Mouse (Mus musculus) frontal cortex, postnatal 10 days (tissue): ENCODE data around the gene 6430628N08Rik.

Experiments used
- DNase-seq, 2 experiments: peaks; one replicate each; pipeline ENCODE4 v3.0.0; 2022; ENCODE audit warnings: low spot score in 2 of 2, mixed read lengths in 1 of 2

The 6430628N08Rik gene

DNA sequence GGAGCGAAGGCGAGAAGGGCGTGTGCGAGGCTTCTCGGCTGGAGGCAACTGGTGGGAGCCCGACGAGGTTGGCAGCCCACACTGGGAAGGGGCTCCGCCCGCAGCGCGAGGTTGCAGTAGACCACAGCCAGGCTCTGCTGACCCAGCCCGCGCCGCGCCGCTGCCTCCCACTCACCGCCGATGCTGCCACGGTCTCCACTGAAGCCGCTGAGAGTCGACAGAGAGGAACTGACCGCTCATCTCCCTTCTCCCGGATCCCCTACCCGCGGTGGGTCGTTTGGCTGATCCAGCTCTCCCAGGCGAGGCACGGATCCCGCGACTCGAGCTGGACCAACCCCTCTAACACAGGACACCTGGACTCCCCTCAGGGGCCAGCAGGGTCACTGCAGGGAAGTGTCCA lies at the start of gene 6430628N08Rik:
TSS of gene 6430628N08Rik (plus strand) at position 113 of the 400 bp plus-strand sequence.
- DNase-seq = no peak

DNA sequence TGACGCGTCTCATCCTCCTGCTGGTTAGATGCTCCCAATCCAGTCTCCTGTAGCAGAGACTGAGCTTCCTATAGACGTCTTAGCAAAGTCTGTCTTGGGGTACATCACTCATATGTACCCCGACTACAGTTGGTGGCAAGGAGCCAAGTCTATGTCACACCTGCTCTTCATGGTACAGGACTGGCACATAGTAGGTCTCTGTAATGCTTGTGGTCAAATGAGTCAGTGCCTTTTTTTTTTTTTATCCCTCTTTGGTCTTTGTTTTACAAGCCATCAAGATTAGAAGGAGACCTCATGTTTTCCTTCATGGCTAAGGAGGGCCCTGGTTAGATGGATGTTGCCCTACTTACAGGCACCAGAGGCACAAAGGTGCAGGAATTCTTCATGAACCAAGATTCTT lies 49.6 kb upstream of the 6430628N08Rik start:
- no peak for DNase-seq

DNA sequence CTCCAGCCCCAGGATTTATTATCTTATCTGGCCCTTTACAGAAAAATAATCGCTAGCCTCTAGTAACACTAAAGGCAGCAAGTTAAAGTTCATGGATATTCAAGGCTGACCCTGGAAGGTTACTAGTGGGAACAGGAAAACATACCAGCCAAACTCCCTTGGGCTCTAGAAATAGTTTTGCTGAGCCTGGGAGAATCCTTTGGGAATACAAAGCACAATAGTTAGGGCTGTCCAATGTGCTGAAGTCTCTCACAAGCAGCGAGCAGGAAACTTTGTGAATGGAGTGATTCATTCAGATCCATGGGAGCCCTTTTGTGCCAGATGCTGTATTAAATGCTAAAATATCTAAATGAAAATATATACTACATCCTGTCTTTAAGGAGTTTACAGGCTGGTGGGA lies 43.8 kb upstream of the 6430628N08Rik start:
- no peak for DNase-seq

DNA sequence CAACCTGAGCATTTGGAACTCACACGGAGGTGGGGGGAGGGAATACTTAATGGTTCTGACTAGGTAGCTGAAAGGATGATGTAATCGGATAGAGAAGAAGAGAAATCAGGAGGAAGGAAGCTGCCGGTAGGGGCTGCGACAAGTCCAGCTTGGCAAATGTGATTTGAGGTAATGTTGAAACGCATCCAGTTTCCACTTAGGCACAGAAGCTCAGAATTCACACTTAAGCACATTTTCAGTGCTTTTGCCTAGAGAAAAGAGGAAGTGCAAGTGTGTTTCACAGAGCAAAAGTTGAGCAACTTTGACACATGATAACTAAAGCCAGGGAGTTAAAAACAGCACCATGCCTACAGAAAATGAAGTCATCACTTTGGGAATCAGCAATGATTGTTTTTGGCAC lies 43.1 kb upstream of the 6430628N08Rik start:
- DNase-seq = peak in 1 of 2 experiments; percentile 43

DNA sequence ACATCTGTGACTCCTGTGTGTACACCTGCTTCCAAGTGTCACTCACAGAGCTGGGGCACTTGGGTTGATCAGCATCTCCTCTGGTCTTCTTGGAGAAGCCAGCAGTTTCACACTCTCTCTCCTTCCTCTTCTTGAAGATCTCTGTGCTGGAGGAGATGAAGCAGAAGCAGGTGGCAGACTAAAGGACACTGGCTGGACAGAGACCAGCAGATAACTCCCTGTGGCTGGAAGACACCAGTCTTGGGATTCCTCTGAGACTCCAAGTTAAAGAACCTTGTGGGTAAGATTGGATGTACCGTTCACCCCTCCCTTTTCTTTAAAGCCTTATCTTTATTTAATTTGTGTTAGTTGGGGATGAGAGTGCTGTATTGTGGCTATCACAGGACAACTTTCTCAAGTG lies 42.4 kb upstream of the 6430628N08Rik start:
- no peak for DNase-seq

DNA sequence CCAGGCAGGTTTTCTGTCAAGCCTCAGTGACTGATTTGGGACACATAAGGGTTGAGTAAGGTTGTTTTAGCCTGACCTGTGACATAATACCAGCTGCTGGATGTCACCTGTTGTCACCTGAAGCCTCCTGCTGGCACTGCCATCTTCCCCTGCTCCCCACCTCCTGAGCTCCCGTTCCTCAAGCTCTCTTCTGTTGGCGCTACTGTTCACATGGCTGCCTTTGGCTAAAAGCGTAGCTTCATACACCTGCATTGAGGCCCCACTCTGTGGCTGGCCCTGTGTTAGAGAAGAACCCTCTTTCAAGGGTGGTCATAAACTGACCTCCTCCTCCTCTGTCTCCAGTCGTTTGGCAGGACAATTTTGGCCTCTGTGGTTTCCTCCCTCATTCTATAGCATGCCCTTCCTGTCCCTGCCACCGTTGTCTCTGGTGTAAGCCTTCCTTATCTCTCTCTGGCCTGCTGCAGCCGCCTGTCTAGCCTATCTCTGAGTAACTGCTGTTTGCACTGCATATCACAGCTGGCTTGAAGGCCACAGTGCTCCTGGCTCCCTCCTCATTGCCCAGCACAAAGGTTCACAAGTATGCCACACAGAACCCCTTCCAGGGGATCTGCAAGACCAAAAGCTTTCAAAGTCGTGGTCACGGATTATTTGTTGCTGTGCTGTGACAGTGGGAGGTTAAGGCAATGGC lies 41.3 kb upstream of the 6430628N08Rik start:
- no peak for DNase-seq

DNA sequence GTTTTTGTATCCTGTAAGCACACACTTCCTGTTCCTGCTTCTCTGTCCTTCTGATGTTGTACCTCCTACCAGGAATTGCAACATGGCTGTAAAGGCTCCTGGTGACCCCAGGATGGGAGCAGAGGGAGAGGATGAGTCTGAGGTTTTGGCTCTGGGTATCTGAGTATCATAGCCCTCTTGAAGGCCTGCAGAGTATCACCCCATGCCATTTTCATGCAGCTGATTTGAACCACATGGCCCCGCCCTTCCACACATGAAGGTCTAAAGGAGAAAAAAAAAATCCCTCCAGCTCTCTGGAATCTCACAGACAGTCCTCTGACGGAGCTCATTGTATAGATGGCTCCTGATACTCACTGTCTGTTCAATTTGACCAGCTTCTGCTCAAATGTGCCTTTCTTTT lies 40.4 kb upstream of the 6430628N08Rik start:
- DNase-seq = no peak

DNA sequence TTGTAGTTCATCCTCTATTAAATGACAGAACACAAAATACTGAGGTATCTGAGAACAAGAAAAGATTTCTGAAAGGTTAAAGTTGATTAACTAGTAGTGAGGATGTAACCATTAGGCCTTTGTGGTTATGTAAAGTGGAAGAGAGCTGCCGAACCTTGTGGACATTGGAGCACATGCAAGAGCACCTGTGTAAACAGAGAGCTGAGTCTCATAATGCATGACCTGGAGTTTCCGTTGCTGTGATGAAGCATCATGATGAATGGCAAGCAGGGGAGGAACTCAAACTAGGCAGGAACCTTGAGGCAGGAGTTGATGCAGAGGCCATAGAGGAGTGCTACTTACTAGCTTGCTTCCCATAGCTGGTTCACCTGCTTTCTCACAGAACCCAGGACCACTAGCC lies 39.8 kb upstream of the 6430628N08Rik start:
- no peak for DNase-seq

DNA sequence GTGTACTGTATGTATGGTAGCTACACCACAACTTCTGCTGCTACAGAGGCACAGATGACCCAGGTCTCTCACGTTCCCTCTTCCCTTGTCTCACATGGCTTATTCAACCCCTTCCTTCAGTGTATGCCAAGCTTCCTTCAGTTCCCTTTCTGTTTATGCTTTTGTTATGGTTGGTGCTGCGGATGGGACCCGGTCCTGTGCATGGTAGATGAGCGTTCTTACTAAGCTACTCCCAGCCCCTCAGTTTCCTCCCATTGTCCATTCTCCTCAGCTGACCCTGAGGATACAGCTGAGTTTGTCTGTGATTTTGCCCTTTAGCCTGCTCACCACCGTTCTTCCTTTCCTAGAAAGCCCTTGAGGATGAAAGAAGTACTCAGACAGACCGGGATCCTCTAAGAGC lies 38.9 kb upstream of the 6430628N08Rik start:
- no peak for DNase-seq

DNA sequence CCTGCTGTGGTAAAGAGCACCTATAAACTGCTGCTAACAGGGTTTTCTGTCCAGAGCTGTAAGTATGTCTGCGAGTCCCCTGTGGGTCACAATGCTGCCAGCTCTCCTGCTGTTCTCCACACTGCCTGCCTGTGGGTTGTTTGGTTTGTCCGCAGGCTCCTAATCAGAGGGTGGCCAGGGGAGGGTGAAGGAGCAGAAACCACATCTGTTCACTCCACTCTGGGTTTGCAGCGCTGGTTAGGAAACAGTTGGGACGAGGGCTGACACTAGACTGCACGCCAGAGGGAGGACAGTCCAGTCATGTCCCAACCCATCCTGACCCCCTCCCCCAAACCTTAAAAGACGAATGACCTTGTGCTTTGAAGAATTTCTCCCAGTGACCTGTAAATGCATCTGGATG lies 35.4 kb upstream of the 6430628N08Rik start:
- no peak for DNase-seq

DNA sequence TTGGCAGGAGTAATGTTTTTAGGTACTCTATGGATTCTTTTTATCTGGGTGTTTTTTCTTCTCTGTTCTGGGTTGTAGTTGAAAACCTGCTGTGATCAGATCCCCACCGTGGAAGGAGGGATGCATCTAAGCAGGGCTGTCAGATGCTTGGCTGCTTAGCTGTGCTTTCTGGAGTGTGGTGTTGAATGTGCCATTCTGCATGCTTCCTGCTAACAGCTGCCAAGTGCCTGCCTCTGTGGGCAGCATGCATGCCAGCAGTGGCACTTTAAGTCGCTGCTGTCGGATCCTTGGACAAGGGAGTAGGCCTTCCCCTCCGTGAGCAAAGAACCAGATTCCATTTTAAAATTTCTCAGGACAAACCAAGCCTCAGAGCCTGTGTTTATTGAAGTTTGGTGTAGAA lies 34.9 kb upstream of the 6430628N08Rik start:
- DNase-seq = no peak

DNA sequence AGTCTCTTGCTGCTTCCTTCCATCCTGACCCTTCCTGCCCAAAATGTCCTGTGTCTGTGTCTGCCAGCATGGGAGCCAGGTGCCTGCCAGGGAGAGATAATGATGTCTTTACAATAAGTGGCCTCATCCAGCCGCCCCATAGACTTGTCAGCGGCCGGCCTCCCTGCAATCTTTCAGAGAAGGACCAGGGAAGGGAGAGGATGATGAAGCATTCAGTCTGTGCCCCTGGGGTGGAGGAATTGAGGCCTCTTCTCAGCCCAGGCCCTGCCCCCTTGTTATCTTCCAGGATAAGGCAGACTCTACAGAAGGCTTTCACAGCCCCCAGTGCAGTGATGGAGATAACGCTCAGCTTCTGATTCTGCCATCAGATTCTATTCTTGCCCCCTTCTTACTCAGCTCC lies 34.2 kb upstream of the 6430628N08Rik start:
- DNase-seq = no peak

DNA sequence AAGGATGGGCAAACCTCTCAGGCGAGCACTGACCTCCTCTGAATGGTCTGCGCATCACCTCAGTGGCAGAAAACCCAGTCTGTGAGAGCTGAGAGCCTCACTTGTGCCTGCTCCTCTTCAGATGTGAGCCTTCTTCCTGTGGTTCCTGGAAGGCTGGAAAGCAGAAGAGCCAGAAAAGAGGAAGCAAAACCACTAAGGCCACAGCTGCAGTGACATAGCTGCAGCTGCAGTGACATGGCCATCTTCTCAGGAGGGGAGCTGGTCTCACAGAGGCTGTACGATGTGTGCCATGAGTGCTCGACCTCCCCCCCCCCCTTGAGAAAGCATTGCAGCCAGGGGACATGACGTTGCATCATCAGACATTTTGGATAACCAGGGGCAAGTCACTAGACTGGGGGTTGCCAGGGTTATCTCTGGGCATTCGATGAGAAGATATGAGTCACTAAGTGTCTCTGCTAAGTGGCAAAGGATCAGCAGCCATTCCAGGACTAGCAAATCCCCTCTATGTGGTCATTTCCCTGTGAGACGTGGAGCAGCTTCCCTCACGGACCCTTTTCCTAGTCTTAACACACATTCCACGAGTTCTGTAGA lies 33.1 kb upstream of the 6430628N08Rik start:
- no peak for DNase-seq

DNA sequence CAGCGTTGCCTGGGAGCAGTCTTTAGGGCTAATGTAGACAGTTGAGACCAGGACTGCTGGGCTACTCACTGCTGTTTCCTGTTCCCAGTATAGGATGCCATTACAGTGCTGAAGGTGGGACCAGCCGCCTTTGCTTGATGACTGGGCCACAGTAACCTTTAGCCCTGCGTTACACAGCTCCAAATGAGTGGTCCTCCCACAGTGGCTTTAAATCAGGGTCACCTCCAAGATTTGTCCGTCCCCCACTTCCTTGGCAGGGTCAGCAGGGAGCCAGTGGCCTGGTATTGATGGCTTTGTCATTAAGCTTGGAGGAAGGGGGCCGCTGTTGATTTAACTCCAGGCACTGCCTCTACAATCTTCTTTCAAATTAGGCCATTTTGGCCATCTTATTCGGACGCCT lies 27.1 kb upstream of the 6430628N08Rik start:
- no peak for DNase-seq

DNA sequence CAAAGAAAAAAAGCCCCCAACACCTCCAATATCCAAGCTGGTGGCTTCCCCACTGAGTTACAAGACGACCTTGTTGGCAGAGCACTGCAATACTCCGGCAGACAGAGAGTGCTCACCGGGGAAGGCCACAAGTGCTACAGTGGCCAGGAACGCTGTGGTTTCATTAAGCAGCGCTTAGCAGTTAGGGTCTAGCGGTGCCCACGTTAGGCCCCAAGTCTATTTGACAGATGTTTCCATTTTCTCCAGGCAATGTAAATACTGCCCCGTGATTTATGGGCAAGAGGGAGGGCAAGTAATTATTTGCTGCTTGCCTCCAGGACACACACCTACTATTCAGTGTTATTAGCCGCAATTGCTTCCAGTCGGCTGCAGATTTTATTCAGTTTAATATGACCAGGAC lies 26.6 kb upstream of the 6430628N08Rik start:
- DNase-seq = no peak

DNA sequence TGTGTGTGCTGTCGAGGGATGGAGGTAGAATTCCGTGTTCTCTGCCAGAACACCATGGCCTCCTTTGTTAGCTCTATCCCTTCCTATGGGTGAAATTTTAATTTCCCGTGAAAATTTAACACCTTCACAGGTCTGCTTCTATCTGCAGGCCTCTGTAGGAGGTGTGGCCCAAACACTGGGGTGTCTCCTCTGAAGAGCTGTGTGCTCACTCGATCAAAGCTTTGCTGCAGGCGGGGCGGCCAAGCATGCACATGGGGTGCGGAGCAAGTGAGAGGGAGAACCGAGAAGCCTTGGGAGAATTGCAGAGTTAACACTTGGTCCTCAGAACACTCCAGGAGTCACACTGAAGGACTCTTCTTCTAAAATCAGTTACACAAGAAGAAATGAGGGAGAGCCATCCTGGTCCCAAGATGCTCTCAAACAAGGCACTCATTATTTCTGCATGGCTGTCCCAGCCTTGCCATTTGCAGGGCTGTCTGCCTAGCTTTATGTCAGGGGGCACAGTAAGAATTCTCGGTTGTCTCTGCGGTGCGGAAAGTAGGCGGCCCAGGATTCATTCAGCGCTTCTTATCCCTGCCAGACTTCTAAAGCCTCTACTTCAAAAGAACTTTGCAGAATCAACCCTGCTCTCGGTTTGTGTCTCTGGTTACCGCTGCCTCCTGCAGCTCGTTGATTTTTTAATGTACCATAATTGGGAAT lies 20.8 kb upstream of the 6430628N08Rik start:
- DNase-seq = no peak

DNA sequence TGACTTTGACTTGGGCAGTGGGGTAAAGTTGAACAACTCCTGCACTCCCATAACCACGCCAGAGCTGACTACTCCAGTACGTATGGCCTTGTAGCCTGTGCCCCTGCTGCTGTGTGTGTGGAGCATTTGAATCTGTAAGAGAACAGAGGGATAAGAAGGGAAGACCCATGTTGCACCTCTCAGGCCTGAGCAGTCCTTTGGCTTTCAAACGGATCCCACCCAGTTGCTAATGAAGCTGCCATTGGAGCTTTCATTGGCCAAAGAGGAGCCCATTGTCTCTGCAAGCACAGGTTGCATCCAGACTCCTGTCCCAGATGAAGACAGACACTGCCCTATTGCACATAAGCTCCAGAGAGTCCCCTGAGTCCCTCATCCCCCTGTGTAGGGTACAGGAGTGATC lies 17.2 kb upstream of the 6430628N08Rik start:
- DNase-seq = no peak

DNA sequence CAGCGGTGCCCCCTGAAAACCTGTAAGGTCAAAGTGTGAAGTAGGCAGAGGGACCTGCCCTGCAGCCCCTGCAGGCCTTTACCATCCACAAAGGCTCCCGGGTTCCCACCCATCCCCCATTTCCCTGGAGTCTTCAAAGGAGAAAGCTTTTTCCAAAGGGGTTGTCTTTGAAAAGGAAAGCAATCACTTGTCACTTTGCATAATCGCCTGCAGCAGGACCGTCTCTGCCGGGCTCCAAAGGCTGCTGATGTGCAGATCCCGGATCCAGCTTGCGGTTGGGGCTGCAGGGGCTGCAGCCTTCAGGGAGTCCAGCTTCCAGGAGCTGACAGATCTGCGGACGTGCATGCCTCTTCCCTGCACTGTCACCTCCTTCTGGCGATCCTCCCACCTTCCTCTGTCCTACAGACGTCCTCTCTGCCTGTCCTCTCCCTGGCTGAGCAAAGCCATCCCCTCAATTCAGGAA lies 12.2 kb upstream of the 6430628N08Rik start:
- no peak for DNase-seq

DNA sequence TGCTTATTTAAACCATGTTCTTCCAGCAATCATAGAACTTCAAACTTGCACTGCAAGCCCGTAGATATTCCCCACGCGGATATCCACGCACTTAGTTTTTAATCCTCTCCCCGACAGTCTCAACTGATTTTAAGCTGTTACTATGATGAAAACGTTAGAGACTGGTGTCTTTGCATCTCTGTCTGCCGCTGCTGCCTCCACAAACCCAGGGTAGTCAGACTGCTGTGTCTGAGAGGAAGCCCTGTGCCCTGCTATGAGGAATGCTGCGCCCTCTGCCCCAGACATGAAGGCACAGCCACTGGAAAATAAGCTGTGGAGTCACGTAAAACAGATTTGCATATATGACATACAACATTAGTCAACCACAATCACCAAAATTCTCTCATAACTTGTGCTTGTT lies 11.6 kb upstream of the 6430628N08Rik start:
- DNase-seq = no peak

DNA sequence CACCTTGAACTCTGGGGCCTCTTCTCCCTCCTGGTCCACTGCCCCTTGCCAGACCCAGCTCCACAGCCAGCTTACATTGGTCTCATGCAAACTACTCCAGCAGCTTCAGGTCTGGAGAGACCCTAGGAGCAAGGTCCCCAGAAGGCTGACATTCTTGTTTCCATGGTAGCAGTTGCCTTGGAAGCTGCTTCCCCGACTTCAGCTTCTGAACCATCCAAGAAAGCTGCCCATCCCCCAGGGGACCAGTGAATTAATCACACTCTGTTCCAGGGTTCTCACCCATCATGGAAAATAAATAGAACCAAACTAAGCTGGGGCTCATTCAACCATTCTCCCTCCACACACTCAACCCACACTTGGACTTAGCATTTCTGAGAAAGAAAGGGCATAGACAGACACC lies 9.3 kb upstream of the 6430628N08Rik start:
- peak; percentile 58 to 64 for DNase-seq

DNA sequence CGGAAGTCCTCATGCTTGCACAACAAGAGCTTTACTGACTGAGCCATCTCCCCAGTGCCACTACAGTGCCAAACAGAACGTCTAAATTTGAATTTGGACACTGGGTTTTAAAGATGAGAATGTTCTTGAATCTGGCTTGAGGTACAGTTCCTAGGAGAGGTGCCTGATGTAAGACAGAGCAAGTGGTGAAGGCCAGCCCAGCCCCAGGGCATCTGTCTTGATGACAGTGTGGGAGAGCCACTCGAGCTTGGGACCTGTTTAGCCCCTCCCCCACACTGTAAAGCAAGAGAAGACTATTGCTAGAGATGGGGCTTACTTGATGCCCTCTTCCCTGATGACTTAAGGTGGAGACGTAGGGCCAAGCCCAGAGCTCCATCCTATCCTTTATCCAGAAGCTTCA lies 8.3 kb upstream of the 6430628N08Rik start:
- no peak for DNase-seq

DNA sequence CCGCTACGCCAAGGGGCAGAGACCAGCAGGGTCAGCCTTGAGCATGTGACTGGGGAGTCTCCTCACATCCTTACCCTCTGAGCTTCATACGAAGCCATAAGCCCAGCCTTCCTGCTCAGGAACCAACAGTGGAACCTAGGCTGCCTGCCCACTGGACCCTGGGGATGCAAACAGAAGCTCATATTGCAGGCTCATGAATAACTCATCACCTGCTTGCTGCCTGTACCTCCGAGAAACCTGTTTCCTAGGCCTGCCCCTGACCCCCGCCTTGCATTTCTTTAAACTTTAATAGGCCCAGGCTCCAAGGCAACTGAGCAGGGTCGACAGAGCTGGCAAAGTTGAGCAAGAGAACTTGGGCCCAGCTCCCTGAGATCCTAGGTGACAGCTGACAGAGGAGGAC lies 6.4 kb upstream of the 6430628N08Rik start, which contains the start of gene Kncn:
TSS of gene Kncn (plus strand) at position 379 of the 400 bp plus-strand sequence.
- DNase-seq = no peak

DNA sequence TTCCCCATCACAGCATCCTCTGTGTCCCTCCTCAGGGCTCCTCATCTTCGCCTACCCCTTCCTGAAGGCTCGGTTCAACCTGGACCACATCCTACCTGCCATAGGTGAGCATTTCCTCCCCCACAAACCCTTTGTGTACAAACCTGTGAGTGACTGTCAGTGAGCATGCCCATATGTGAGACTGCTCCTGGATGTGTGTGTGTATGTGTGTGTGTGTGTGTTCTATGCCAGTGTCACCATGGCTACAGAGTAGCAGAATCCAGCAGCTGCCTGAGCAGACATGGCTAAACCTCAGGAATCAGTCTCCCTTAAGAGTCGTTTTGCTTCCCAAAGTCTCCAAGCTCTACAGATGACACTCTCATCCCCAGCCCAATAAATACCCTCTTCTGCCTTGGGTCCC lies 4.6 kb upstream of the 6430628N08Rik start:
- peak; percentile 34 to 46 for DNase-seq
